Mouse (Mus musculus): ENCODE data around the gene Gm11034. TPM values are rescaled to one million over a fixed set of nuclear protein-coding genes. Genes with fewer than 3 reads are reported as not detected.

Gm11034 gene
- polyA plus RNA-seq, 1 experiment from 2014 or later: not detected

DNA sequence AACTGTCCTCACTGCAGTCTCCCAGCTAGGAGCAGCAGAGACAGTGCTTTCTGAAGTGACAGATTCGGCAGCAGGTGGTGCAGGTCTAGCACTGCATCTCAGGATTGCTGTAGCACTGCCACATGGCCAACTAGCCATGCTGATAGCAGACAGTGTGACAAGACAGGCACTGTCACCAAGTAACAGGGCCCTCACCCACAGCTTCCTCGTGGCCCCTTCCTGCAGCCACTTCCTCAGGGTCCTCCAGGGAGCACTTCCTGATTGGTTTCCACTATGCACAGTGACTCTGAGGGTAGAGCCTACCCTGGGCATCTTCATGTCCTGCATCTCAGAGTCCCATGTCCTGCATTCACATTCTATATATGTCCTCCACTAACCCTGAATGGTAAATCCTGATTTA is 31.2 kb upstream of the Gm11034 start:
- no peaks in the 10 kb centered on the region for H3K27me3 ChIP-seq (ENCODE audit: control insufficient read depth, insufficient read depth, low read length)
- no peak overlapping the region for H3K4me2 ChIP-seq (replicated peaks; ENCODE audit: low read depth, low read length)
- WGBS: 79% methylated on average over 2 of the region's 2 CpGs
- ATAC-seq (ENCODE audit: low FRiP score, low TSS enrichment): no peak
- H3K4me1 ChIP-seq (ENCODE audit: control insufficient read depth, insufficient read depth, low read length): peaks cover 11% of the 10 kb centered on the region; the same call in 1 of the 2 replicates
- H3K4me3 ChIP-seq (ENCODE audit: low read length): no peak overlapping the region
- peaks cover 11% of the 10 kb centered on the region for H3K36me3 ChIP-seq (ENCODE audit: control insufficient read depth, insufficient read depth, low read length)
- H3K9ac ChIP-seq (ENCODE audit: low read depth, low read length): no peak overlapping the region
- H3K27ac ChIP-seq (ENCODE audit: low read depth, low read length): no peak overlapping the region
- H3K9me3 ChIP-seq (ENCODE audit: control insufficient read depth, low read length): no peaks in the 10 kb centered on the region

DNA sequence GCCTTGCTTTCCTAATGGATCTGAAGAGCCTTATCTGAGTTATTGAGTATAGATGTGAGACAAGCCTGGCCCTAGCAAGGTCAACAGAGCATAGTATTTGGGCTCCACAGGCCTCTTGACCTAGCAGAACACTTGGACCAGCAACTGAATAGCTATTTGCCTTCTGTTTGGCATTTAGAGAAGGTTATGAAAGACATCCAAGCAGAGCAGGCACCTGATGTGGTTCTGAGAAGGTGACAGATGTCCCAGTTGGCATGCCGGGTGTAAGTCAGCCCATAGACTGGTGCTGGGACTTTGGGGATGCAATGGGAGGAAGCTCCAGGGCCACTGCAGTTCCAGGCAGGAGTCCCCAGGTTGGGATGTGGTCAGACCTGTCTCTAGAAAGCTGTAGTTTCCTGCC is 28.8 kb upstream of the Gm11034 start:
- H3K27me3 ChIP-seq (ENCODE audit: control insufficient read depth, insufficient read depth, low read length): no peaks in the 10 kb centered on the region

DNA sequence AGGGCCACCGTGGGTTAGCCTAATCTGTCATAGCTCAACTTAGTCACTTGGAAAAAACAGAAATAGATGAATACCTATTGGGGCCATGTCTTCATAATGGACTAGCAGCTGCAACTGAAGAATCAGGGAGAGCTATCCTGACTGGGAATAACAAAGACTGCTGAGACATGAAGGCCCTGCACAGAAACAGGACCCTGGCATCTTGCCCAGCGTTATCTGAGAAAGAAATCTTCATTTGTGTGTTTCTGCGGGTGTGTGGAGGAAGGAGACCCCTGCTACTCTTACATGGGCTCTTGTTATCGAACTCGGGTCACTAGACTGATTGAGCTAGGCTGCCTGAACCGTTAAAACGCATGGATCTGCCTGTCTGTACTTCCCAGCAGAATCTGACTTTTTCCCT is 27.5 kb upstream of the Gm11034 start:
- Histone ChIP-seq H3K9me3 (ENCODE audit: control insufficient read depth, low read length) (no peaks in the 10 kb centered on the region), H3K36me3 (ENCODE audit: control insufficient read depth, insufficient read depth, low read length) (no peaks in the 10 kb centered on the region; the same call in 1 of the 2 replicates), H3K4me1 (ENCODE audit: control insufficient read depth, insufficient read depth, low read length) (peaks cover 11% of the 10 kb centered on the region; the same call in 1 of the 2 replicates), H3K27ac (ENCODE audit: low read depth, low read length) (no peak overlapping the region), H3K27me3 (ENCODE audit: control insufficient read depth, insufficient read depth, low read length) (no peaks in the 10 kb centered on the region), H3K9ac (ENCODE audit: low read depth, low read length) (peak overlapping the region; percentile 61; the same call in 1 of the 2 replicates), H3K4me2 (replicated peaks; ENCODE audit: low read depth, low read length) (peak overlapping the region; percentile 59), H3K4me3 (ENCODE audit: low read length) (peak overlapping the region; percentile 69)
- ATAC-seq (ENCODE audit: low FRiP score, low TSS enrichment): no peak
- WGBS: 74% methylated on average over 7 of the region's 7 CpGs

More for the DNA sequence above, 28.8 kb upstream of the Gm11034 start:
- Histone ChIP-seq H3K9ac (ENCODE audit: low read depth, low read length) (no peak overlapping the region), H3K4me3 (ENCODE audit: low read length) (no peak overlapping the region), H3K4me1 (ENCODE audit: control insufficient read depth, insufficient read depth, low read length) (peaks cover 11% of the 10 kb centered on the region; the same call in 1 of the 2 replicates), H3K27ac (ENCODE audit: low read depth, low read length) (no peak overlapping the region), H3K9me3 (ENCODE audit: control insufficient read depth, low read length) (no peaks in the 10 kb centered on the region), H3K36me3 (ENCODE audit: control insufficient read depth, insufficient read depth, low read length) (peaks cover 8% of the 10 kb centered on the region), H3K4me2 (replicated peaks; ENCODE audit: low read depth, low read length) (no peak overlapping the region)
- WGBS: 88% methylated on average over 1 of the region's 1 CpGs
- no peak for ATAC-seq (ENCODE audit: low FRiP score, low TSS enrichment)

DNA sequence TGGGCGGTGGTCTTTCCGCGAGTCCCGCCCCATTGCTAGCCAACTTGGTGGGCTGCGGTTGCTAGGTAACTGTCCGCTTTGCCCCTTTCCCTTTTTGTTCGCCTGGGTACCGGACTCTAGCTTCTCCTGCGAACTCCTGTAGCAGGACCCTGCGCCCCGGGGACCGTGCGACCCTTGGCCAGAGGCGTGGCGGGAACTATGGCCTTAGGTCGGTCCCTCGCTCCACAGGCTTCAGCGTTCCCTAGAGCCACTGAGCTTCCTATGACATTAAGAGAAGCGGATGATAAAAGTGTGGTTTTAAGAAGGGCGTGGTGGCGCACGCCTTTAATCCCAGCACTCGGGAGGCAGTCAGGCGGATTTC is 26.9 kb upstream of the Gm11034 start:
- peak overlapping the region; percentile 59 for H3K4me2 ChIP-seq (replicated peaks; ENCODE audit: low read depth, low read length)
- peaks cover 11% of the 10 kb centered on the region; the same call in 1 of the 2 replicates for H3K4me1 ChIP-seq (ENCODE audit: control insufficient read depth, insufficient read depth, low read length)
- peak; percentile 65; the same call in 1 of the 2 replicates for ATAC-seq (ENCODE audit: low FRiP score, low TSS enrichment)
- peak overlapping the region; percentile 61 for H3K9ac ChIP-seq (ENCODE audit: low read depth, low read length)
- H3K4me3 ChIP-seq (ENCODE audit: low read length): peak overlapping the region; percentile 69
- no peaks in the 10 kb centered on the region; the same call in 1 of the 2 replicates for H3K36me3 ChIP-seq (ENCODE audit: control insufficient read depth, insufficient read depth, low read length)
- peak overlapping the region; percentile 85 for H3K27ac ChIP-seq (ENCODE audit: low read depth, low read length)
- no peaks in the 10 kb centered on the region for H3K9me3 ChIP-seq (ENCODE audit: control insufficient read depth, low read length)
- WGBS: under 1% methylated on average over 24 of the region's 24 CpGs
- H3K27me3 ChIP-seq (ENCODE audit: control insufficient read depth, insufficient read depth, low read length): no peaks in the 10 kb centered on the region

DNA sequence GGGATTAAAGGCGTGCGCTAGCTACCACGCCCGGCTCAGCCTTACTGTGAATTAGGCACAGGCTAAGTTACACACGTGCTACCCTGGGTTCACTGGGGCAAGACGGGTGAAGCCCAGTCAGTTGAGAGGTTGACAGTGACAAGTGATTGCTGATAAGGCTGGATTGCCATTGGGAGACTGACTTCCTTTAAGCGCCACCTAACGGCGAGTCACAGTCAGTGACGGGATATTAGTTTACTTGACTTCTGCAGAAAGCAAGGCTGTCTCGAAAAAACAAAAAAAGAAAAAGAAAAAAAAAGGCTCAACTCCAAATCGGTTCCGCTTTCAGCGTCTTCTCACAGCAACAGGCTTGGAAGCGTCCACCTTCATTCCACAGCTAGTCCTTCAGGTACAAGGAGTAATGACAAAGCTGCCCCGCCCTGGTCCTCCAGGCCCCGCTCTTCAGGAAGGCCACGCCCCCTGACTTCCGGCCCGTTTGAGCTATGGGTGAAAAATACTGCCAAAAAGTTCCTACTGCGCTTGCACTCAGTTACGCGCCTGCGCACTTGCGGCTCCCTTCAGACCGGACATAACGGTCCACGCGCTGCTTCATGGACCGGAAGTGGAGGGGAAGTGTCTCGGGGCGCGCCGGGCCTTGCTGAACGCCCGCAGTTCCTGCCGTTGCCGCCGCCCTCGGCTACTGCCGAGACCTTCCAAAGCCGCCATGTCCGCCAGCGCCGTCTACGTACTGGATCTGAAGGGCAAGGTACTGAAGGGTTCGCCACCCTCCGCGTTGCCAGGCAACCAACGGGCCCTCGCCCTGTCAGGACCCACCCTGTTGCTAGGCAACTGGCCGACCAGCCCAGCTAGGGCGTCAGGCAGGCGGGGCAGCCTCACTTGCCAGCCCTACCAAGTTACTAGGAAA is 26.3 kb upstream of the Gm11034 start, which contains the start of gene Ap1m1:
Gene Ap1m1, plus strand, starts transcription at position 520 of the 904 bp plus-strand sequence.
- WGBS: under 1% methylated on average over 54 of the region's 54 CpGs
- H3K4me3 ChIP-seq (ENCODE audit: low read length): peak within 1 kb of the TSS; percentile 69
- H3K4me2 ChIP-seq (replicated peaks; ENCODE audit: low read depth, low read length): peak within 1 kb of the TSS; percentile 59
- no peaks in the 10 kb centered on the region for H3K27me3 ChIP-seq (ENCODE audit: control insufficient read depth, insufficient read depth, low read length)
- peak within 1 kb of the TSS; percentile 61 for H3K9ac ChIP-seq (ENCODE audit: low read depth, low read length)
- peak within 1 kb of the TSS; percentile 85 for H3K27ac ChIP-seq (ENCODE audit: low read depth, low read length)
- H3K9me3 ChIP-seq (ENCODE audit: control insufficient read depth, low read length): no peaks in the 10 kb centered on the region
- H3K4me1 ChIP-seq (ENCODE audit: control insufficient read depth, insufficient read depth, low read length): peaks cover 11% of the 10 kb centered on the region; the same call in 1 of the 2 replicates
- peak; percentile 98 for ATAC-seq (ENCODE audit: low FRiP score, low TSS enrichment)
- no peaks in the 10 kb centered on the region; the same call in 1 of the 2 replicates for H3K36me3 ChIP-seq (ENCODE audit: control insufficient read depth, insufficient read depth, low read length)

DNA sequence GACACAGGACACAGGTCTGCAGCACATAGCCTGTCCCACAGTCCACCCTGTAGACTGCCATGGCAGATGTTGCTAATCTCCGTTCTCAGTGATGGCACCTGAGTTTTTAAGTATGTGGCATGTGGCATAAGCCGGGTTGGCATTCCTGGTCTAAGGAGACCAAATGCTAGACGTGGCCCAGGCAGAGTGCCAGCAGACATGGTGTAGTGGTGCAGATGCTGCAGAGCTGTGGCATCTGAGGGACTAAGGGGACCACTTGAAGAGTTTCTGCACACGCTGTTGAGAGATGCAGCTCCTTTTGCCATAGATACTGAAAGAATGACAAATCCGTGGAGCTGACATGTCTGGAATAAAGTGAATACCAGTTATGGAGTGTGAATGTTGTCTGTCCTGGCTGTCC is 9.2 kb upstream of the Gm11034 start:
- Histone ChIP-seq H3K4me3 (ENCODE audit: low read length) (no peak overlapping the region), H3K36me3 (ENCODE audit: control insufficient read depth, insufficient read depth, low read length) (peaks cover 29% of the 10 kb centered on the region), H3K4me2 (replicated peaks; ENCODE audit: low read depth, low read length) (no peak overlapping the region), H3K27ac (ENCODE audit: low read depth, low read length) (no peak overlapping the region), H3K27me3 (ENCODE audit: control insufficient read depth, insufficient read depth, low read length) (no peaks in the 10 kb centered on the region), H3K9me3 (ENCODE audit: control insufficient read depth, low read length) (no peaks in the 10 kb centered on the region), H3K9ac (ENCODE audit: low read depth, low read length) (no peak overlapping the region), H3K4me1 (ENCODE audit: control insufficient read depth, insufficient read depth, low read length) (peaks cover 11% of the 10 kb centered on the region; the same call in 1 of the 2 replicates)
- 88% methylated on average over 5 of the region's 5 CpGs for WGBS
- ATAC-seq (ENCODE audit: low FRiP score, low TSS enrichment): no peak

DNA sequence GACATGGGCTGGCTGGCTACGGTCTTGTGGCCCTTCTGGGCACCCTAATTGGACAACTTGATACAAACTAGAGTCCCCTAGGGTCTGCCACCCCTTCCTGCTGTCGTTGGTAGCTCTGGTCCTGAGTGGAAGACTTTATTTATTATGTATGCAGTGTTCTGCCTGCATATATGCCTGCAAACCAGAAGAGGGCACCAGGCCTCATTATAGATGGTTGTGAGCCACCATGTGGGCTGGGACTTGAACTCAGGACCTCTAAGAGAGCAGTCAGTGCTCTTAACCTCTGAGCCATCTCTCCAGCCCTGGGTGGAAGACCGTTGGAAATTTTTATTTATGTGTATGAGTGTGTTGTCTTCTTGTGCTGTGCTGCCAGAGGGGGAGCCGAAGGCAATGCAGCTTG is 7.3 kb upstream of the Gm11034 start:
- peak overlapping the region; percentile 81; the same call in 1 of the 2 replicates for H3K9ac ChIP-seq (ENCODE audit: low read depth, low read length)

DNA sequence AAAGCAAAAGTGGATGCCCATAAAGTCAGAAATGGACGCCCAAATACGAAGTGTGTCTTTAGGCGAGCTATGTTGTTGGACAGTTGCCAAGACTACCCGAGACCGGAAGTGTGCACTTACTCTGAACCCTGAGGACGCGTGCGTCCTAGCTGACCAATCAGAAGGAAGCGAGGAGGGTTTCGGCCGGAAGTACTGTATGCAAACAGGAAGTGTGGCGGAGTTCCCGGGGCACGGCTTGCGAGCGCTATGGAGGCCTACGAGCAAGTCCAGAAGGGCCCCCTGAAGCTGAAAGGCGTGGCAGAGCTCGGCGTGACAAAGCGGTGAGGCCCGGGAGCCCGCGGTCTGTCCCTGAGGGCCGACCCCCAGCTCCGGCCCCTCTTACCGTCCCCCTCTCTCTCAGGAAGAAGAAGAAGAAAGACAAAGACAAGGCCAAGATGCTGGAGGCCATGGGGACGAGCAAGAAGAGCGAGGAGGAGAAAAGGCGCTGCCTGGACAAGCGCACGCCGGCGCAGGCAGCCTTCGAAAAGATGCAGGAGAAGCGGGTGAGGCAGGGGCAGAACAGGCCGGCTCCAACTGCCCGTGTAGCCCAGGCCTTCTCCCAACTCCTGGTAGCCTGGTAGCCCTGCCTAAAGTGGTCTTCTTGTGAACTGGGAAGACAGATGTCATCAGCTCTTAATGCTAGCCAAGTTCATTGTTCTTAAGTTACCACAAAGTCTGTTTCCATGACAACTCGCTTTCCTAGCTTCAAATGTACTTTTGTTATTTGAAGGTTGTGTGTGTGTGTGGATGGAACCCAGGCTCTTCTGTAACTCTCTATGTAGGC is 6.3 kb upstream of the Gm11034 start, which contains the start of gene Fam32a:
Gene Fam32a, plus strand, starts transcription at position 190 of the 823 bp plus-strand sequence.
- H3K27me3 ChIP-seq (ENCODE audit: control insufficient read depth, insufficient read depth, low read length): peaks cover 5% of the 10 kb centered on the region; the same call in 1 of the 2 replicates
- peaks cover 11% of the 10 kb centered on the region; the same call in 1 of the 2 replicates for H3K4me1 ChIP-seq (ENCODE audit: control insufficient read depth, insufficient read depth, low read length)
- peak within 1 kb of the TSS; percentile 63 for H3K27ac ChIP-seq (ENCODE audit: low read depth, low read length)
- peaks cover 29% of the 10 kb centered on the region for H3K36me3 ChIP-seq (ENCODE audit: control insufficient read depth, insufficient read depth, low read length)
- H3K4me3 ChIP-seq (ENCODE audit: low read length): peak within 1 kb of the TSS; percentile 87
- H3K9me3 ChIP-seq (ENCODE audit: control insufficient read depth, low read length): no peaks in the 10 kb centered on the region
- H3K9ac ChIP-seq (ENCODE audit: low read depth, low read length): peak within 1 kb of the TSS; percentile 81
- peak; percentile 98 for ATAC-seq (ENCODE audit: low FRiP score, low TSS enrichment)
- WGBS: 17% methylated on average over 39 of the region's 39 CpGs
- H3K4me2 ChIP-seq (replicated peaks; ENCODE audit: low read depth, low read length): peak within 1 kb of the TSS; percentile 79

More for the DNA sequence above, 7.3 kb upstream of the Gm11034 start:
- H3K27me3 ChIP-seq (ENCODE audit: control insufficient read depth, insufficient read depth, low read length): no peaks in the 10 kb centered on the region
- peaks cover 11% of the 10 kb centered on the region; the same call in 1 of the 2 replicates for H3K4me1 ChIP-seq (ENCODE audit: control insufficient read depth, insufficient read depth, low read length)
- ATAC-seq (ENCODE audit: low FRiP score, low TSS enrichment): no peak
- peak overlapping the region; percentile 87 for H3K4me3 ChIP-seq (ENCODE audit: low read length)
- no peaks in the 10 kb centered on the region for H3K9me3 ChIP-seq (ENCODE audit: control insufficient read depth, low read length)
- peaks cover 29% of the 10 kb centered on the region for H3K36me3 ChIP-seq (ENCODE audit: control insufficient read depth, insufficient read depth, low read length)
- 88% methylated on average over 4 of the region's 4 CpGs for WGBS
- no peak overlapping the region for H3K27ac ChIP-seq (ENCODE audit: low read depth, low read length)
- H3K4me2 ChIP-seq (replicated peaks; ENCODE audit: low read depth, low read length): peak overlapping the region; percentile 79
